Mouse (Mus musculus) testis, adult 2 months (tissue): ENCODE measurements at regions not wholly inside any gene's neighbourhood (a gene's known extent, or its start where the extent isn't known, plus 50 kb on each side); places are given as distances from the start of the nearest gene placed in this dataset.

ENCODE experiments used
- CTCF ChIP-seq: fragments of 200-500 bp; IDR thresholded peaks from 2 replicates; pipeline ENCODE4 v1.5.1; 2012; ENCODE audit warnings: low read depth, mild to moderate bottlenecking, inconsistent platforms, low read length, moderate library complexity; ENCODE audit not compliant: control insufficient read depth, insufficient read depth, insufficient replicate concordance
- POLR2A ChIP-seq: fragments of 200-500 bp; IDR thresholded peaks from 2 replicates; pipeline ENCODE4 v1.6.1; 2012; ENCODE audit warnings: low read depth, mild to moderate bottlenecking, inconsistent platforms, low read length, moderate library complexity; ENCODE audit not compliant: control insufficient read depth

DNA sequence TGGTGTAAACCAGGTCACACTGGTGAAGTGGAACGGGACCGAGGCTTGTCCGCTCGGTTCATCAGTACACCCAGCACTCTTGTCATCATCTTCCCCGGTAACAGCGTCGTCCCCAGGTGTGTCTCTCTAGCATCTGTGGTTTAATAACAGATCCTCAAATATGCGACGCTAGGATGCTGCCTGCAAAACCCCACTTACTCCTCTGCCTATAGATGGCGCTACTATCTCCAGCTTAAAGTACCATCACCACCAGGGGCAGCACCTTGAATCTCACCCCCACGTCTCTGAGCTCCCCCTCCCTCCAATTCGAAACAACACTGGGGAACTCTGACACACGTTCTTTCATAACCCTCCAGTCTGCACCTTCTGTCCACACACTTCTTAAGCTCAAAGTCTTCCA, 295.1 kb upstream of the Arglu1 start:
- TF ChIP-seq CTCF (no peak), POLR2A (no peak)
